Mouse (Mus musculus) kidney, embryonic 15.5 days (tissue): Measurements from ENCODE around the gene Clspn. TPM values are rescaled to one million over a fixed set of nuclear protein-coding genes. Genes with fewer than 3 reads are reported as not detected.

ENCODE experiments used
- ATAC-seq: fragments of 200-750 bp; cut with Nextera tagmentation; replicated peaks from 2 replicates; pipeline ENCODE4 v1.8.0; 2017; ENCODE audit warnings: moderate TSS enrichment; ENCODE audit not compliant: low FRiP score
- H3K27ac ChIP-seq: fragments of 300-500 bp; sonication (generic); 2 replicates; pipeline ENCODE4 v1.5.1; 2015; ENCODE audit warnings: mild to moderate bottlenecking, inconsistent platforms
- H3K27me3 ChIP-seq: fragments of 300-500 bp; sonication (generic); 2 replicates; pipeline ENCODE4 v1.6.1; 2015; ENCODE audit warnings: inconsistent platforms
- H3K36me3 ChIP-seq: fragments of 300-500 bp; sonication (generic); 2 replicates; pipeline ENCODE4 v1.6.1; 2015; ENCODE audit warnings: inconsistent platforms
- H3K4me1 ChIP-seq: fragments of 300-500 bp; sonication (generic); 2 replicates; pipeline ENCODE4 v1.6.1; 2015; ENCODE audit warnings: inconsistent platforms
- H3K4me2 ChIP-seq: fragments of 300-500 bp; sonication (generic); 2 replicates; pipeline ENCODE4 v1.6.1; 2015; ENCODE audit warnings: moderate library complexity, mild to moderate bottlenecking, inconsistent platforms
- H3K4me3 ChIP-seq: fragments of 300-500 bp; sonication (generic); replicated peaks from 2 replicates; pipeline ENCODE4 v1.5.1; 2015; ENCODE audit warnings: mild to moderate bottlenecking, inconsistent platforms
- H3K9ac ChIP-seq: fragments of 300-500 bp; sonication (generic); 2 replicates; pipeline ENCODE4 v1.6.1; 2015; ENCODE audit warnings: mild to moderate bottlenecking, inconsistent platforms
- H3K9me3 ChIP-seq: fragments of 300-500 bp; sonication (generic); replicated peaks from 2 replicates; pipeline ENCODE4 v1.6.1; 2016; ENCODE audit warnings: inconsistent platforms
- whole genome bisulfite sequencing: fragments of 180-500 bp; shearing (Covaris S2); methylation state at CpG from one replicate; pipeline ENCODE4 v1.1.7; 2015; ENCODE audit warnings: mixed read lengths; 5-methylcytosine and 5-hydroxymethylcytosine counted together
- polyA plus RNA-seq: library from polyadenylated mRNA; unstranded; fragments of >200 nt; fragmentation: Nextera tagmentation; extraction: Ambion mirVana; gene quantifications from 2 replicates; pipeline ENCODE4 v1.2.1, GENCODE M21; 2015

Clspn gene
- polyA plus RNA-seq = 39.2 and 40.3 TPM in 2 replicates

- peaks cover 19% of the 10 kb centered on the region for H3K4me1 ChIP-seq
- peak; percentile 98 for ATAC-seq
Observed at GRCm38 (mm10) chr4:126556809-126557711, at the start of gene Clspn. TSS of gene Clspn (plus strand) at chr4:126556935.

DNA sequence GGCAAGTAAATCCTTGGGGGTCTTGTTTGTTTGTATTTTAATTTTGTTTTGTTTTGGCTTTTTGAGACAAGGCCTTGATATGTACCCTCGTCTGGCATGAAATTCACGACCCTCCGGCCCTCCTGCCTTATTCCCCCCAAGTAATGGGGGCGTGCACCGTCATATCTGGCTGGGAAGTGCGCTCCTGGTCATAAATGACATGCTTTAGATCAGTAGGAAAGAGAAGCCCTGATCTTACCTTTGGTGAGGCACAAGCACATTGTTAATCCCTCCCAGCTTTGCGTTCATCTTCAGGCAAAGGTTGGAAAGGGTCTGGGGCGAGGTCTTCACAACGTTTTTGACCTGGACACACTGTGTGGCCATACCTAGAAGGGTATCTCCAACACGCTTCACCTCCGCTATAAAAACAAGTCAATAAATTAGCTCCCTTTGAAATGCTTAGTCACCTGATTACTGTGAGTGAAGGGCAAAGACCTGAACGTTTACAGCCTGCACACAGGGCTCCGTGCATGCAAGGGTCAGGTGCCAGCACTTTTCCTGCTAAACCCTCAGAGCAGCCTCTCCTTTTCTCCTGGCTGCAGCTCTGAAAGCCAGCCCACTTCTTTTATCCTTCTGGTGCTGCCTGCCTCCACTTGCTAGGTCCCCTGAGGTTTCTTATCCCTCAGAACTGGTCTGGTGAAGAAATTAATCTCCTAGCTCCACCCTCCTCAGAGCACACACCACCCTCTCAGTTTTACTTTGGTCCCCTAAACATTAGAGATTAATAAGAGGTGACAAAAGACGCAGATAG, 48.4 kb upstream of the Clspn start:
- no peak overlapping the region for H3K4me3 ChIP-seq
- H3K27me3 ChIP-seq = no peaks in the 10 kb centered on the region
- no peak overlapping the region for H3K9ac ChIP-seq
- H3K9me3 ChIP-seq = no peaks in the 10 kb centered on the region
- no peak for ATAC-seq
- H3K27ac ChIP-seq = no peak overlapping the region
- peaks cover 11% of the 10 kb centered on the region; the same call in 1 of the 2 replicates for H3K36me3 ChIP-seq
- no peak overlapping the region for H3K4me2 ChIP-seq
- H3K4me1 ChIP-seq = no peaks in the 10 kb centered on the region
- 62% methylated on average over 14 of the region's 14 CpGs for WGBS

More at GRCm38 (mm10) chr4:126556809-126557711, at the start of gene Clspn:
- H3K36me3 ChIP-seq = peaks cover 20% of the 10 kb centered on the region
- H3K4me2 ChIP-seq = peak within 1 kb of the TSS; percentile 82
- peak within 1 kb of the TSS; percentile 79 for H3K4me3 ChIP-seq
- peak within 1 kb of the TSS; percentile 63 for H3K9ac ChIP-seq
- peak within 1 kb of the TSS; percentile 81 for H3K27ac ChIP-seq
- H3K27me3 ChIP-seq = no peaks in the 10 kb centered on the region
- no peaks in the 10 kb centered on the region for H3K9me3 ChIP-seq
- under 1% methylated on average over 54 of the region's 54 CpGs for WGBS

- 93% methylated on average over 2 of the region's 2 CpGs for WGBS
- Histone ChIP-seq H3K27me3 (no peaks in the 10 kb centered on the region), H3K4me1 (no peaks in the 10 kb centered on the region), H3K9ac (no peak overlapping the region), H3K27ac (no peak overlapping the region), H3K4me3 (no peak overlapping the region), H3K36me3 (peaks cover 11% of the 10 kb centered on the region; the same call in 1 of the 2 replicates), H3K4me2 (no peak overlapping the region), H3K9me3 (no peaks in the 10 kb centered on the region)
- ATAC-seq = no peak
Observed at GRCm38 (mm10) chr4:126509072-126509471, 47.7 kb upstream of the Clspn start.

- H3K4me1 ChIP-seq = no peaks in the 10 kb centered on the region
- no peak overlapping the region for H3K4me3 ChIP-seq
- H3K36me3 ChIP-seq = peaks cover 11% of the 10 kb centered on the region; the same call in 1 of the 2 replicates
- no peak overlapping the region for H3K27ac ChIP-seq
- no peak overlapping the region for H3K9ac ChIP-seq
- no peak for ATAC-seq
- no peak overlapping the region for H3K4me2 ChIP-seq
- WGBS = 87% methylated on average over 5 of the region's 5 CpGs
- no peaks in the 10 kb centered on the region for H3K27me3 ChIP-seq
- no peaks in the 10 kb centered on the region for H3K9me3 ChIP-seq
Observed at GRCm38 (mm10) chr4:126511013-126511412, 45.7 kb upstream of the Clspn start.

DNA sequence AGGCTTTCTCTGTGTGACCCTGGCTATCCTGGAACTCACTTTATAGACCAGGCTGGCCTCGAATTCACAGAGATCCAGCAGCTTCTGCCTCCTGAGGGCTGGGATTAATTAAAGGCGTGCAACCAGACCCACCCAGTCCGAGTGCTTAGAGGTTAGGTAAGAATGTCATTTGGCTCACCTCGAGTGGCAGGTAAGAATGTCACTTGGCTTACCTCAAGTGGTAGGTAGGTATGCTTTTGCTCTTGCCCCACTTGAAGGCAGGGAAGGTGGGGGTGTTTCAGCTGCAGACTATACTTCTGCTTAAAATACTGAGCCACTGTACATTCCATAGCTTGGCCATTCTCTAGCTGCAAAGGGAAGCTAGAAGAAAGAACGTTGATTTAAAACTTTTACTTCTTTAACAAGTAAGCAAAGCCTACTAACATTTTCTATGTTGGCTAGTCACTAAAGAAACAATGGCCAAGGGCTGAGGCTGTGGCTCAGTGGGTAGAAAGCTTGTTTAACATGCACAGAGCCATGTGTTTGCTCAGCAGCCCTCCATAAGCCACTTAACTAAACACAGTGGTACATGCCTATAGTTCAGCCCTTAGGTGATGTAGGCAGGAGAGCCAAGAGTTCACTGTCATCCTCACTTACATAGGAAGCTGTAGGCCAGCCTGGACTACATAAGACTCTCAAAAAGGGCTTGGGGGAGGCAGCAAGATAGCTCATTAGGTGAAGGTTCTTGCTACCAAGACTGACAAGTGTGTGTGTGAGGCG, 44.2 kb upstream of the Clspn start:
- Histone ChIP-seq H3K4me3 (no peak overlapping the region), H3K36me3 (peaks cover 11% of the 10 kb centered on the region; the same call in 1 of the 2 replicates), H3K27me3 (no peaks in the 10 kb centered on the region), H3K9me3 (no peaks in the 10 kb centered on the region), H3K9ac (no peak overlapping the region), H3K27ac (no peak overlapping the region), H3K4me2 (no peak overlapping the region), H3K4me1 (no peaks in the 10 kb centered on the region)
- 88% methylated on average over 6 of the region's 6 CpGs for WGBS
- no peak for ATAC-seq

DNA sequence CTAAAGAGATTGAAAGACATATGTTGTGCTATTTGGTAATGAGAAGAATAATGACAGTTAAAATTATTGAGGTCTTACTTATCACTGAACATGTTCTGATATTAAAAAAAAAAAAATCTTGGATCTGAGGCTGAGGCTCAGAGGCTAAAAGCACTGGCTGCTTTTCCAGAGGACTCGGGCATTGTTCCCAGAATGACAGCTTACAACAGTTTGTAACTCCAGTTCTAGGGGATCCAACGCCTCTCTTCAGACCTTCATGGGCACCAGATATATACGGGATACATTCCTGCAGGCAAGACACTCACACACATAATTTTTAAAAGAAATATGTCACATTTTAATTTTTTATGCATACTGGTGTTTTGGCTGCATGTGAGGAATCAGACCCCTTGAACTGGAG, 30.6 kb upstream of the Clspn start:
- Histone ChIP-seq H3K4me3 (no peak overlapping the region), H3K27me3 (no peaks in the 10 kb centered on the region), H3K9me3 (no peaks in the 10 kb centered on the region), H3K4me1 (no peaks in the 10 kb centered on the region), H3K36me3 (no peaks in the 10 kb centered on the region), H3K4me2 (no peak overlapping the region), H3K27ac (no peak overlapping the region), H3K9ac (no peak overlapping the region)
- no peak for ATAC-seq
- WGBS = 91% methylated on average over 3 of the region's 3 CpGs

DNA sequence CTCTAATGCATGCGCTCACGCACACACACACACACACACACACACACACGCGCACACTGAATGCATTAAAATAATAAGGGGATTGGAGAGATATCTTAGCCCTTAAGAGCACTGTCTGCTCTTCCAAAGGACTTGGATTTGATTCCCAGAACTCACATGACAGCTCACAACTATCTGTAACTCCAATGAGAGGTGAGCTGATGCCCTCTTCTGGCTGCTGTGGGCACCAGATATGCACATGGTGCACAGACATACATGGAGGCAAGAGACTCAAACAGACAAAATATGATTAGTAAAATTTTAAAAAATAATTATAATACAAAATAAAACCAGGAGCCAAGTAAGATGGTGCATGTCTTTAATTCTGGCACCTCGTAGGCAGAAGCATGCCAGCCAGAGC, 29.9 kb upstream of the Clspn start:
- Histone ChIP-seq H3K9ac (no peak overlapping the region), H3K27me3 (no peaks in the 10 kb centered on the region), H3K27ac (no peak overlapping the region), H3K4me3 (no peak overlapping the region), H3K4me1 (no peaks in the 10 kb centered on the region), H3K4me2 (no peak overlapping the region), H3K9me3 (no peaks in the 10 kb centered on the region), H3K36me3 (no peaks in the 10 kb centered on the region)
- no peak for ATAC-seq
- 95% methylated on average over 5 of the region's 5 CpGs for WGBS

GRCm38 (mm10) chr4:126532292-126532691, 24.4 kb upstream of the Clspn start:
- Histone ChIP-seq H3K9me3 (no peaks in the 10 kb centered on the region), H3K4me2 (peak overlapping the region; percentile 97), H3K9ac (peak overlapping the region; percentile 84; the same call in 1 of the 2 replicates), H3K27me3 (peaks cover 3% of the 10 kb centered on the region; the same call in 1 of the 2 replicates), H3K4me3 (peak overlapping the region; percentile 89), H3K4me1 (peaks cover 11% of the 10 kb centered on the region), H3K36me3 (no peaks in the 10 kb centered on the region), H3K27ac (no peak overlapping the region)
- 36% methylated on average over 5 of the region's 5 CpGs for WGBS
- ATAC-seq = no peak

DNA sequence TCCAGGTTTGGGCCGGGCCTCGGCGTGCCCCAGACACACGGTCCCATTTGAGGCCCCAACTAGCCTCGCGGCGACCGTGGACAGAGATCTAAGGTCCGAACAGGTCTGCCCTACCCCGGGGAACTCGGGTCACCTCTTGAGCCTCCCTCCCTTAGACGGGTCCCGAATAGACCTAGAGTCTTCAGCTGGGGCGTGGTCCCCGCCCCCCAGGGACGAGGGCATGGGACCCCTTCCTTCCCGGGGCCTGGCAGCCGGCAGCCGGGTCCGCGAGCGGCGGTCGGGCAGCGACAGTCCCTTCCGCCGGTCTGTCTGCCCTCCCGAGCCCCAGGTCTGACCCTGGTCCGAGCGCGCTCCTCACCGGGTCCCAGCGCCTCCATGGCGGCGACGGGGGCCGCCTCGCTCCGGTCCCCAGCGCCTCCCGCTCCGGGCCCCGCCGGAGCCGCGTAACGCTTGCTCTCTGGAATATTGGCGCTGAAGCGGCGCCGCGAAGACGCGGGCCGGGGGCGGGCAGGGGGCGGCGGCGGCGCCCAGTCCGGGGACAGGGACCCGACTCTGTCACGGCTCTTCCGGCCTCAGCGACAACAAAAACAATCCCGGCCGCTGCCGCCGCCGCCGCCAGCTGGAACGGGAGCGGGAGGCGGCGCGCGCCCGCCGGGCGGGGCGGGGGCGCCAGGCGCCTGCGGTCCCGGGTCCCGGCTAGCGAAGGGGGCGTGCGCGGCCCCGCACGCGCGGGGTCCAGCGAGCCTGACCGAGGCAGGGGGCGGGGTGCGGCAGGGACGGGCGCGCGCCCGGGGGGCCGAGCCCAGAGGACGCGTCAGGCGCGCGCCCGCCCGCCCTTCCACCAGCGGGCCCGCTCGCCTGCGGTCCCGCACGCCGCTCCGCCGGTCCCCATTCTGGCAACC, 23.7 kb upstream of the Clspn start, which contains the start of gene Ago4:
Gene Ago4, minus strand, starts transcription at position 646 of the 902 bp plus-strand sequence.
- peaks cover 3% of the 10 kb centered on the region; the same call in 1 of the 2 replicates for H3K27me3 ChIP-seq
- 0 out of 2 replicates have a peak within 1 kb of the TSS, but pooled peaks have one; percentile 41 for H3K27ac ChIP-seq
- H3K36me3 ChIP-seq = no peaks in the 10 kb centered on the region
- peak within 1 kb of the TSS; percentile 89 for H3K4me3 ChIP-seq
- ATAC-seq = peak; percentile 86
- under 1% methylated on average over 73 of the region's 120 CpGs for WGBS
- H3K4me1 ChIP-seq = peaks cover 11% of the 10 kb centered on the region
- H3K9me3 ChIP-seq = no peaks in the 10 kb centered on the region
- H3K4me2 ChIP-seq = peak within 1 kb of the TSS; percentile 97
- H3K9ac ChIP-seq = peak within 1 kb of the TSS; percentile 84

DNA sequence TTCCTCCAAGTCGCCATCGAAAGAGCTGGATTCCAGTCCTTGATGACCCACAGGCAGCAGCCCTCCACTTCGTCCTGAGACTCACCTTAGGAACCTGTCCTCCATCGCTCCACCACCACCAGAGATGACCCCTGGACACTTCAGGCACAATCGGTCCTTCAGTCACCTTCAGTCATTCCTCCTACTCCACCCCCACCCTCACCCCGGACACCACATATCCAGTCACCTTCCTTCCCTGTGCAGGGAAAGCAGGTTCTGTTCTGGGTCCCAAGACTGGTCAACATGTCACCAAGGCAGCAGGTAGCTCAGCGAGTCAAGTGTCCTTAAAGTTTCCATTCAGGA, 23.0 kb upstream of the Clspn start:
- 9% methylated on average over 7 of the region's 7 CpGs for WGBS
- Histone ChIP-seq H3K9ac (peak overlapping the region; percentile 84), H3K36me3 (no peaks in the 10 kb centered on the region), H3K27me3 (peaks cover 3% of the 10 kb centered on the region; the same call in 1 of the 2 replicates), H3K9me3 (no peaks in the 10 kb centered on the region), H3K4me2 (peak overlapping the region; percentile 97), H3K4me3 (peak overlapping the region; percentile 89), H3K4me1 (peaks cover 11% of the 10 kb centered on the region), H3K27ac (no peak overlapping the region)
- no peak; the same call in 1 of the 2 replicates for ATAC-seq
